22 mouse cellular contexts compared by ENCODE assay signal in genomic region chr2:180208976-180209375, GRCm38 (mm10).
"Had no signal": no experiment of that assay in that cellular context is flagged by ENCODE, and none has a peak within 500 bp of the region (broad histone marks: within the 10 kb centered on the region; RNA-seq: fewer than 3 reads in every experiment).

No protein-coding gene starts in this region.

- H3K4me3 ChIP-seq: layer of hippocampus, adult 2 months; limb, embryonic 10.5 days; limb, embryonic 13.5 days; liver, embryonic 12.5 days; liver, embryonic 15.5 days; midbrain, embryonic 13.5 days; myocyte; neural tube, embryonic 13.5 days; stomach, embryonic 15.5 days had no signal

- H3K9me3 ChIP-seq: limb, embryonic 10.5 days; limb, embryonic 13.5 days; liver, embryonic 12.5 days; liver, embryonic 15.5 days; midbrain, embryonic 13.5 days; neural tube, embryonic 13.5 days; stomach, embryonic 15.5 days had no signal

- H3K4me1 ChIP-seq: limb, embryonic 13.5 days; liver, embryonic 12.5 days; liver, embryonic 15.5 days; stomach, embryonic 15.5 days had no signal

- DNase-seq: kidney, adult 2 months; kidney, postnatal 25 days; layer of hippocampus, adult 9-11 months; liver; lung, adult 18-20 months; lung, postnatal 10 days; lung, postnatal 4 days; right cerebral cortex, postnatal 25 days; spleen, adult 18-20 months; thymus, adult 18-20 months; thymus, postnatal 36 days had no signal

- H3K36me3 ChIP-seq: liver, embryonic 15.5 days; midbrain, embryonic 13.5 days; neural tube, embryonic 13.5 days had no signal

- ATAC-seq: liver, embryonic 12.5 days; midbrain, embryonic 13.5 days; midbrain, embryonic 16.5 days had no signal

- H3K27me3 ChIP-seq: limb, embryonic 13.5 days; liver, embryonic 12.5 days; liver, embryonic 15.5 days; midbrain, embryonic 13.5 days; neural tube, embryonic 13.5 days; stomach, embryonic 15.5 days had no signal

- H3K27ac ChIP-seq: kidney, postnatal 0 days; layer of hippocampus, adult 2 months; limb, embryonic 10.5 days; limb, embryonic 13.5 days; liver, embryonic 12.5 days; liver, embryonic 15.5 days; midbrain, embryonic 13.5 days; neural tube, embryonic 13.5 days had no signal

- H3K9ac ChIP-seq: limb, embryonic 13.5 days; liver, embryonic 12.5 days; liver, embryonic 15.5 days; midbrain, embryonic 13.5 days; neural tube, embryonic 13.5 days; stomach, embryonic 15.5 days had no signal

- H3K4me2 ChIP-seq: limb, embryonic 13.5 days; liver, embryonic 12.5 days; liver, embryonic 15.5 days; midbrain, embryonic 13.5 days; neural tube, embryonic 13.5 days; stomach, embryonic 15.5 days had no signal
